Mouse (Mus musculus) retina, postnatal 7 days (tissue): Measurements from ENCODE around the gene Fubp1.

Experiments
- DNase-seq: peaks from one replicate; pipeline ENCODE4 v3.0.0-alpha.2; 2012; ENCODE audit warnings: low read depth, low spot score

Fubp1 gene

GRCm38 (mm10) chr3:152235238-152235637, 25.0 kb downstream of the Fubp1 start:
- no peak for DNase-seq

GRCm38 (mm10) chr3:152235805-152236204, 25.6 kb downstream of the Fubp1 start:
- no peak for DNase-seq

DNA sequence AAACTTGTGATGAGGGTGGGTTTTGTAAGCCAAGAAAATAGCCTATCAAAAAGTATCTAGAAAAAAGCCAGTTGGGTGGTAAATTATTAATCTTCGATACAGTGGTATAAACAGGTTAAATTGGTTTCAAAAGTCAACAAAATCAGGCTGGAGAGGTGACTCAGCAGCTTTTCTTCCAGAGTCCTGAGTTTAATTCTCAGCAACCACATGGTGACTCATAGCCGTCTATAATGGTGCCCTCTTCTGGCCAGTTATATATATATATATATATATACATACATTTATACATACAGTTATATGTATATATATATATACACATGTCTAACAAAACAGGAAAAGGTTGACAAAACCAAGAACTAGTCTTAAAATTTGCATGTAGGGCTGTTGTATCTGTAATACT, 28.6 kb downstream of the Fubp1 start:
- DNase-seq, result no peak

GRCm38 (mm10) chr3:152239592-152239991, 29.4 kb downstream of the Fubp1 start:
- no peak for DNase-seq

DNA sequence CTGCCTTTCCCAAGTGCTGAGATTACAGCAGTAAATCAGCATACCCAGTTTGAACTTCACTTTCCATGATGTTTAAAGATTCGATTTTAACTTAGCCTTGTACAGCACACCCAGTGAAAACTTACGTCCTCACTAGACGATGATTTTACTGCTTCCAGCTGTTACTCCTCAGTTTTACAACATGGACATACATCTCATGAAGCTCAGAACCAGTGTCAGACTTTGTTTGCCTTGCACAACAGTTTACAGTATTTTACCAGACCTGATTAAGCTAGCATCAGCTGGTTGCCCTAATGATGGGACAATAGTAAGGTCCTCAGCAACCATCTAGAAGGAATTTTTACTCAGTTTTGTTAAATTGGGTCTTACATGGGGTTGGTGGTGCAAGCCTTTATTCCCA, 30.9 kb downstream of the Fubp1 start:
- no peak for DNase-seq

DNA sequence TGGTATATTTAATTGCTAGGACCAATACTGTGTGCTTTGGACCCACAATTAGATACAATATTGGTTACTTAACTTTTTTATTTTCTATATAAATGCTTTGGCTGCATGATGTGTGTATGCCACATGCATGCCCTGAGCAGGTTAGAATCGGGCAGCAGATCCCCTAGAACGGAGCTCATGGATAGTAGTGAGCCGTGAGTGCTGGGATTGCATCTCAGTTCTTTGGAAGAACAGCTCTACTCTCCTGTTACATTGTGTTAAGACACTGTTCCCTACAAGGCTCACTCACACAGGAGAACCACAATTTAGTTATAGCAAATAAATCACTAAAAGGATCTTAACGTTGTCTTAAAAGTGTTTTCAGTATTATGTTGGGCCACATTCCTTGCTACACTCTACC, 33.1 kb downstream of the Fubp1 start:
- DNase-seq, result no peak

GRCm38 (mm10) chr3:152245273-152245910, 35.2 kb downstream of the Fubp1 start:
- no peak for DNase-seq

- DNase-seq, result no peak
Observed at GRCm38 (mm10) chr3:152247708-152248107, 37.5 kb downstream of the Fubp1 start.

- DNase-seq, result no peak
Observed at GRCm38 (mm10) chr3:152250487-152250886, 40.3 kb downstream of the Fubp1 start.

DNA sequence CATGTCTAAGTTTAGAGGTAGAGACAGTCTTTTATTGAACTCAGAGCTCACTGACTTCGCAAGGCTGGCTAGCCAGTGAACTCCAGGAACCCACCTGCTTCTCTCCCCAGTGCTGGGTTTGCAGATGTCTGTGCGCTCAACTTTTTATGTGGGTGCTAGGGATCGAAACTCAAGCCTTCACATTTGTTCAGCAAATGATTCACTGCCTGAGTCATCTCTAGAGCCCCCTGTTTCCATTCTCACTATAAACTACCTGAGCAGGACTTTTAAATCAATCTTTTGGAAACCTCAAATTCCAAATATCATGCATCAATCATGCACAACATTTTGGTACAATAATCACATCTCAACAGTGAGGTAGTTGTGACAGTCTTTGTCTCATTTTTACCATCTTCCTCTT, 47.3 kb downstream of the Fubp1 start:
- DNase-seq, result no peak

DNA sequence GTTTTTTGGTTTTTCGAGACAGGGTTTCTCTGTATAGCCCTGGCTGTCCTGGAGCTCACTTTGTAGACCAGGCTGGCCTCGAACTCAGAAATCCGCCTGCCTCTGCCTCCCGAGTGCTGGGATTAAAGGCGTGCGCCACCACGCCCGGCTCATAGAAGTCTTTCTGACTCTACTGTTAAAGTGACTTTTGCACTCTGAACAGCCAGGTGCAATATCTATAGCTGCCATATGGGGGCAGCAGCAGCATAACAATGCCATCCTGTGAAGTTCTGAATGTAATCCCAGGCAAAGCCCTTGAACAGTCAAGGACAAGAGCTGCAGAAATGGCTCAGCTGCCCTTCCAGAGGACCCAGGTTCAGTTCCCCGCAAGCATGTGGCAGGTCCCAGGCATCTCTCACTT, 49.2 kb downstream of the Fubp1 start:
- peak; percentile 70 for DNase-seq

DNA sequence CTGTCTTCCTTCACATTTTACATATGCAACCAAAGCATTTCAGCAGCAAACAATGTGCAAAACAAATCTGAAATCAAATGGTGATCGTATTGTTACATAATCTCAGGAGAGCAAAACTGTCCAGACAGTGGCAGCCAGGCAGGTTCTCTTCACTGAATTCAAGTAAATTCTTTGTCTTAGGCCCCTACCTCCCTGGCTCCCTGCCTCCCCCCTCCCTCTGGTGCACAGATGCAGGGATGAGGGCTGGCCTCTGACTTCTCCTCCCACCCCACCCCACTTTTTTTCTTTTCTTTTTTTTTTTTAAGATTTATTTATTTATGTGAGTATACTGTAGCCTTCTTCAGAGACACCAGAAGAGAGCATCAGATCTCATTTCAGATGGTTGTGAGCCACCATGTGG, 50.1 kb downstream of the Fubp1 start:
- no peak for DNase-seq

GRCm38 (mm10) chr3:152261436-152261835, 51.2 kb downstream of the Fubp1 start:
- DNase-seq, result no peak

DNA sequence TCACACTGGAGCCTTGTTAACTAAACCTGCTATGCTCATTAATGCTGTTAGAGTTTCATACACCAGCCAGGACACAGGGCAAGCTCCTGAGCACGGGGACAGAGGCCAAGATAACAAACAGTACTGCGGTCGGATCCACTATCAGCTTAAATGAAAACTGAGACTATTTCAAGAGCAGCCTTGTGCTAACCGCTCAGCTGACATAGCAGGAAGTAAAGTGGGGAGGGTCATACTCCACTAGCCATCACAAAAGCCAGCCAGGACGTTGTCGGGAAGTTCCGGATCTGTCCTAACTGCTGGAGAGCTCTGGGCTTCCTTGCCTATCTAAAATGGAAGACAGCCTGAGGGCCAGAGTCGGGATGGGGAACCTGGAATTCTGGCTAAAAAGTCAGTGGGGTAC, 51.7 kb downstream of the Fubp1 start:
- DNase-seq, result no peak

GRCm38 (mm10) chr3:152264374-152264773, 54.2 kb downstream of the Fubp1 start:
- DNase-seq, result no peak

GRCm38 (mm10) chr3:152264830-152265229, 54.6 kb downstream of the Fubp1 start:
- DNase-seq, result no peak

DNA sequence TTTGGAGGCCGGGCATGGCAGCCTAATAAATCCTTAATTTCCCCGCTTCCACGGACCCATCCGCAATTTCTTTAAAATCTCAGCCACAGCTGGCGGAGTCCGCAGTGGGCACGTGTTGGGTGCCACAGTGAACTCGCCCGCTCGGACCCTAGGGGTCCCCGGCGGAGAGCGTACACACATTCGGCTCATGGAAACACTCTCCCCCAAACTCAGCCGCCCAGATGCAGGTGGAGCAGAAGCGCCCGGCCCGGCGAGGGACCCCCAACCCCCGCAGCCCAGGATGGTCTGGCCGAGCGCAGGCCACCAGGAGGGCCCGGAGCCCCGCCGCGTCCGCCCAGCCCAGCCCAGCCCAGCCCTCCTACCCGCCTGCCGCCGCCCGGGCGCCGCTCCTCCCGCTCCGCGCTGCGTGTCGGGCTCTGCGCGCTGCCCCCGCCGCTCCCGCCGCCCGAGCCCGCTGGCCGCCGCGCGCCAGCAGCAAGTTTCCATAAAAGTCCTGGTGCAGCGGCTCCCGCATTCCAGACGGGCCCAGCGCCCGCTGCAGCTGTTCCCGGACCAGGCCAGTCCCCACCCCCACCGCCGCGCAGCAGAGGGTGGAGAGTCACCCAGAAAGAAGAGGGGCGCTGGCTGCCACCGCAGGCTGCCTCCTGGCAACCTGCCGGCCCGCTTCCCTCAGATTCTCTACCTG, 55.3 kb downstream of the Fubp1 start:
- DNase-seq, result peak; percentile 34

DNA sequence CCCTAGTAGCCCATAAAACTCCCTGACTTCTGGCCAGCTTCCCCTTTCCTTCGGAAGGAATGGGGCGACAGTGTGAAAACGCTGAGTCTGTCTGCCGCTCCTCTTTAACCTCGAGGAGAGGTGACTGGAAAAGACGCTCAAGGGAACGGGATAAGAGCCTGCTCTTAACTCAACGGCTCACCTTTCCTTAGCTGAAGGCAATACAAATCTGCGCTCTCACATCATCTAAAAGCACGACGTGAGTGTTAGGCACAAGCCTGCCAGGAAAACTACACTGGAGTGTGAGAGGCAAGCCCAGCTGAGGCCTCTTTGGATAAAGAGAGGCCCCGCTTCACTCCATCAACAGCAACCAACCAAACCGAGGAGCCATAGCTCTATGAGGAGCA, 55.8 kb downstream of the Fubp1 start, which contains the start of gene Nexn:
TSS of gene Nexn (minus strand) at position 315 of the 386 bp plus-strand sequence.
- DNase-seq, result no peak

- DNase-seq, result no peak
Observed at GRCm38 (mm10) chr3:152268099-152268498, 57.9 kb downstream of the Fubp1 start.

DNA sequence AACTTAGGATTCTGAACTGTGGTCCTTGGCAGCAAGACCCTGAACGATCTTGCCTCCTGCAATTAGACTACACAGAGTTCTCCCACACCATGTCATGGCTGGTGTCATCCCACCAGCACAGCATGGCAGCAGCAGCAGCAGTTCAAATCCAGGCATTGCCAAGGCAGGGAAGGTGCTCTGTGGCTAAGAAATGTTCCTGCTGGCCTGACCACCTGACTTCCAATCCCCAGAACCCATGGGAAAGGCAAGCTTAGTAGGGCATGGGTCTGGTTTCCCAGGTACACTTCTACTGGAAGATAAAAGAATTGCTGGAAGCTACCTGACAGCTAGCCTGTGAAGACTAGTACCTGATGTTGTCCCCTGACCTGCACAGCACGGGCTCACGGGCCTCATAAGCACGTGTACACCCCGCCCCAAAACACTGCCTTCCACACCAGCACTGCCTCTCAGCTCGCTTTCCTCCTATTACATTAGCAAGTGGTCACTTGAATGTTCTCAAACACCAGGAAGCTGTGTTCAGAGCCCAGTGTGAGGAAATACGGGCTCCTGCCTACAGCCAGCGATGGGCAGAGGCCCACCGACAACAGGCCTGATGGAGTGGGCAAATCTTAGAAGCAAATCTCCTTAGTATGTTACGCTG, 61.0 kb downstream of the Fubp1 start:
- DNase-seq, result no peak

GRCm38 (mm10) chr3:152271876-152272275, 61.7 kb downstream of the Fubp1 start:
- no peak for DNase-seq

GRCm38 (mm10) chr3:152272974-152273685, 62.9 kb downstream of the Fubp1 start:
- no peak for DNase-seq
